In genomic region chr10:62194043-62194442, GRCm38 (mm10) we compare ENCODE assay signal across 19 mouse cellular contexts. TPM values are rescaled to one million over a fixed set of nuclear protein-coding genes. Genes with fewer than 3 reads are reported as not detected.
DNase-seq lines count a peak whose midpoint lies in the region; ATAC-seq and TF ChIP-seq lines count a peak whose summit lies in the region.
"Had no signal": no experiment of that assay in that cellular context is flagged by ENCODE, and none has a peak within 500 bp of the region (broad histone marks: within the 10 kb centered on the region; RNA-seq: fewer than 3 reads in every experiment).

No protein-coding gene starts in this region.

- H3K36me3 ChIP-seq in forebrain, embryonic 14.5 days (ENCODE audit: control insufficient read depth, insufficient read depth, low read length), result no peaks in the 10 kb centered on the region
- no peaks in the 10 kb centered on the region for H3K36me3 ChIP-seq in forebrain, embryonic 12.5 days (replicated peaks)
- H3K36me3 ChIP-seq in forebrain, embryonic 16.5 days (ENCODE audit: control insufficient read depth, insufficient read depth), result no peaks in the 10 kb centered on the region
- H3K36me3 ChIP-seq: heart, embryonic 12.5 days; liver, embryonic 12.5 days had no signal

- peak; percentile 38 for ATAC-seq in forebrain, embryonic 14.5 days
- no peak for ATAC-seq in forebrain, embryonic 12.5 days (ENCODE audit: low FRiP score)
- peak; percentile 41; the same call in 1 of the 2 replicates for ATAC-seq in forebrain, embryonic 16.5 days
- ATAC-seq in monocyte, adult 5-6 weeks (replicated peaks; ENCODE audit: insufficient number of reproducible peaks, low FRiP score, low TSS enrichment, poor library complexity, severe bottlenecking), result no peak
- ATAC-seq: liver, embryonic 12.5 days had no signal

- DNase-seq in forebrain, embryonic 14.5 days (ENCODE audit: low spot score), result no peak
- DNase-seq in left cerebral cortex, postnatal 4 days, result peak; percentile 23
- no peak for DNase-seq in left cerebral cortex, adult 11 months (ENCODE audit: low spot score)
- DNase-seq in lung, adult 2 months, result no peak
- DNase-seq: adrenal gland, postnatal 10 days; lung, postnatal 10 days had no signal

- intact Hi-C loops in left cerebral cortex, postnatal 4 days (cut with DNase I), result loop anchor here (10.0 kb wide), 1 partner anchor 211 kb away; no protein-coding TSS in a partner anchor

- H3K4me3 ChIP-seq in forebrain, embryonic 14.5 days (ENCODE audit: low read depth, low read length), result no peak overlapping the region
- no peak overlapping the region for H3K4me3 ChIP-seq in forebrain, embryonic 12.5 days (replicated peaks)
- H3K4me3 ChIP-seq in forebrain, embryonic 16.5 days (replicated peaks; ENCODE audit: low read length), result no peak overlapping the region
- no peak overlapping the region for H3K4me3 ChIP-seq in olfactory bulb, adult 2 months (ENCODE audit: insufficient read depth, low read depth, low read length)
- H3K4me3 ChIP-seq in lung, adult 2 months (replicated peaks; ENCODE audit: extremely low read depth, low read depth, low read length), result no peak overlapping the region
- H3K4me3 ChIP-seq: heart, embryonic 12.5 days; liver, embryonic 12.5 days had no signal

- no peaks in the 10 kb centered on the region for H3K9me3 ChIP-seq in forebrain, embryonic 14.5 days (replicated peaks; ENCODE audit: control insufficient read depth, low read length)
- H3K9me3 ChIP-seq in forebrain, embryonic 12.5 days, result no peaks in the 10 kb centered on the region
- H3K9me3 ChIP-seq in forebrain, embryonic 16.5 days (ENCODE audit: control insufficient read depth, low read length), result no peaks in the 10 kb centered on the region
- H3K9me3 ChIP-seq: G1E; heart, embryonic 12.5 days; liver, embryonic 12.5 days had no signal

- no peak overlapping the region for H3K9ac ChIP-seq in forebrain, embryonic 14.5 days (ENCODE audit: low read length)
- no peak overlapping the region for H3K9ac ChIP-seq in forebrain, embryonic 12.5 days
- H3K9ac ChIP-seq in forebrain, embryonic 16.5 days (replicated peaks; ENCODE audit: low read depth, low read length), result no peak overlapping the region
- H3K9ac ChIP-seq: heart, embryonic 12.5 days; liver, embryonic 12.5 days had no signal

- TF ChIP-seq CTCF in olfactory bulb, adult 2 months (IDR thresholded peaks at IDR 0.05; ENCODE audit: insufficient read depth, low read depth, low read length), result no peak
- no peak for TF ChIP-seq CTCF in lung, adult 2 months (IDR thresholded peaks at IDR 0.05; ENCODE audit: insufficient read depth, low read length)

- no peak overlapping the region for H3K4me2 ChIP-seq in forebrain, embryonic 14.5 days (ENCODE audit: low read length)
- H3K4me2 ChIP-seq in forebrain, embryonic 12.5 days, result no peak overlapping the region
- H3K4me2 ChIP-seq in forebrain, embryonic 16.5 days (ENCODE audit: low read length), result no peak overlapping the region
- H3K4me2 ChIP-seq: heart, embryonic 12.5 days; liver, embryonic 12.5 days had no signal

- H3K4me1 ChIP-seq in forebrain, embryonic 14.5 days (ENCODE audit: control insufficient read depth, insufficient read depth, low read length), result peaks cover 17% of the 10 kb centered on the region
- peaks cover 3% of the 10 kb centered on the region; the same call in 1 of the 2 replicates for H3K4me1 ChIP-seq in forebrain, embryonic 12.5 days
- peaks cover 24% of the 10 kb centered on the region for H3K4me1 ChIP-seq in forebrain, embryonic 16.5 days (replicated peaks; ENCODE audit: control insufficient read depth, insufficient read depth, low read length)
- H3K4me1 ChIP-seq in olfactory bulb, adult 2 months (ENCODE audit: control insufficient read depth, insufficient read depth, low read length), result peaks cover 47% of the 10 kb centered on the region
- H3K4me1 ChIP-seq in lung, adult 2 months (ENCODE audit: control insufficient read depth, insufficient read depth, low read length), result peaks cover 15% of the 10 kb centered on the region

- TF ChIP-seq POLR2A in olfactory bulb, adult 2 months (IDR thresholded peaks at IDR 0.05; ENCODE audit: insufficient read depth, low read depth, low read length), result no peak
- no peak for TF ChIP-seq POLR2A in lung, adult 2 months (IDR thresholded peaks at IDR 0.05; ENCODE audit: borderline replicate concordance, extremely low read depth, low read depth, low read length)

- 90% methylated on average over 6 of the region's 6 CpGs for WGBS in forebrain, embryonic 14.5 days
- WGBS in forebrain, embryonic 12.5 days, result 82% methylated on average over 6 of the region's 6 CpGs
- 70% methylated on average over 6 of the region's 6 CpGs for WGBS in forebrain, embryonic 16.5 days
- WGBS in olfactory bulb, adult 2 months, result 72% methylated on average over 6 of the region's 6 CpGs
- 80% methylated on average over 6 of the region's 6 CpGs for WGBS in lung, adult 2 months

- H3K27ac ChIP-seq in forebrain, embryonic 14.5 days (ENCODE audit: low read depth, low read length), result peak overlapping the region; percentile 40; the same call in 1 of the 2 replicates
- H3K27ac ChIP-seq in forebrain, embryonic 12.5 days, result no peak overlapping the region
- H3K27ac ChIP-seq in forebrain, embryonic 16.5 days (ENCODE audit: low read length), result 0 out of 2 replicates have a peak overlapping the region, but pooled peaks have one; percentile 32
- H3K27ac ChIP-seq in olfactory bulb, adult 2 months (ENCODE audit: insufficient read depth, low read depth, low read length), result peak overlapping the region; percentile 93; the same call in 1 of the 2 replicates
- H3K27ac ChIP-seq: liver, embryonic 12.5 days had no signal

- H3K27me3 ChIP-seq in forebrain, embryonic 14.5 days (replicated peaks; ENCODE audit: control insufficient read depth, insufficient read depth, low read length), result no peaks in the 10 kb centered on the region
- H3K27me3 ChIP-seq in forebrain, embryonic 12.5 days, result no peaks in the 10 kb centered on the region
- H3K27me3 ChIP-seq in forebrain, embryonic 16.5 days (replicated peaks; ENCODE audit: control insufficient read depth, insufficient read depth, low read length), result no peaks in the 10 kb centered on the region
- H3K27me3 ChIP-seq: heart, embryonic 12.5 days; liver, embryonic 12.5 days had no signal

RNA-seq across cellular contexts. Expression of gene Tspan15, which starts 37.0 kb away (rescaled TPM):
- polyA plus RNA-seq in forebrain, embryonic 14.5 days (2014; fragmentation: Nextera tagmentation; extraction: Ambion mirVana), result 10.1 and 13.7 TPM in 2 replicates
- polyA plus RNA-seq in forebrain, embryonic 12.5 days (2016; fragmentation: Nextera tagmentation; extraction: Ambion mirVana), result 11.7 and 13.7 TPM in 2 replicates
- 1 to 10 TPM; 5.1 to 6.0 TPM for total RNA-seq in left cerebral cortex, postnatal 4 days (2021)
- polyA plus RNA-seq in forebrain, embryonic 16.5 days (2015; fragmentation: Nextera tagmentation; extraction: Ambion mirVana), result 13.9 and 15.4 TPM in 2 replicates
- not detected in 2 replicates for polyA plus RNA-seq in olfactory bulb, adult 2 months (2012; ENCODE audit: insufficient read depth, insufficient read length, low replicate concordance, missing spikeins)
- 134 and 177 TPM in 2 replicates for polyA plus RNA-seq in lung, adult 2 months (2012; rRNA removed)
- total RNA-seq in monocyte, adult 5-6 weeks (2017), result 0.32 to 0.49 TPM (median 0.38 TPM) in 3 replicates

RNA-seq across cellular contexts. Expression of gene Fam241b, which starts 50.3 kb away (rescaled TPM):
- 51.5 and 57.8 TPM in 2 replicates for polyA plus RNA-seq in forebrain, embryonic 14.5 days (2014; fragmentation: Nextera tagmentation; extraction: Ambion mirVana)
- polyA plus RNA-seq in forebrain, embryonic 12.5 days (2016; fragmentation: Nextera tagmentation; extraction: Ambion mirVana), result 58.2 and 60.1 TPM in 2 replicates
- 10 to 100 TPM; 77.9 to 92.9 TPM for total RNA-seq in left cerebral cortex, postnatal 4 days (2021)
- 153 and 185 TPM in 2 replicates for polyA plus RNA-seq in forebrain, embryonic 16.5 days (2015; fragmentation: Nextera tagmentation; extraction: Ambion mirVana)
- not detected in 2 replicates for polyA plus RNA-seq in olfactory bulb, adult 2 months (2012; ENCODE audit: insufficient read depth, insufficient read length, low replicate concordance, missing spikeins)
- 10.0 and 11.1 TPM in 2 replicates for polyA plus RNA-seq in lung, adult 2 months (2012; rRNA removed)
- 0.86 TPM in 1 of 3 replicates, not detected in the others for total RNA-seq in monocyte, adult 5-6 weeks (2017)
- total RNA-seq: neutrophil, adult 5-6 weeks had no signal

RNA-seq across cellular contexts. Expression of gene Tacr2, which starts 58.2 kb away (rescaled TPM):
- polyA plus RNA-seq in forebrain, embryonic 14.5 days (2014; fragmentation: Nextera tagmentation; extraction: Ambion mirVana), result not detected in 2 replicates
- polyA plus RNA-seq in forebrain, embryonic 12.5 days (2016; fragmentation: Nextera tagmentation; extraction: Ambion mirVana), result not detected in 2 replicates
- not detected for total RNA-seq in left cerebral cortex, postnatal 4 days (2021)
- not detected in 2 replicates for polyA plus RNA-seq in forebrain, embryonic 16.5 days (2015; fragmentation: Nextera tagmentation; extraction: Ambion mirVana)
- polyA plus RNA-seq in olfactory bulb, adult 2 months (2012; ENCODE audit: insufficient read depth, insufficient read length, low replicate concordance, missing spikeins), result not detected in 2 replicates
- 0.76 and 0.96 TPM in 2 replicates for polyA plus RNA-seq in lung, adult 2 months (2012; rRNA removed)
- total RNA-seq in monocyte, adult 5-6 weeks (2017), result not detected in 3 replicates
- total RNA-seq: gastrocnemius, postnatal 14 days; hematopoietic stem cell, adult 5-6 weeks; megakaryocyte-erythroid progenitor cell, adult 5-6 weeks; neutrophil, adult 5-6 weeks had no signal
- polyA plus RNA-seq: embryonic facial prominence, embryonic 11.5 days; G1E; heart, embryonic 12.5 days; kidney, embryonic 14.5 days; liver, embryonic 12.5 days had no signal

Comparison
In these comparisons a context has a peak if more than half of its experiments do, and no peak if none do; other contexts are left out.
1. ATAC-seq: peak in forebrain, embryonic 14.5 days (single experiment) and forebrain, embryonic 16.5 days (single experiment); none in forebrain, embryonic 12.5 days (single experiment) and monocyte, adult 5-6 weeks (single experiment).
2. RNA of gene Tspan15, which starts 37.0 kb away (polyA plus RNA-seq): 134 to 177 TPM in lung, adult 2 months, 13.9 to 15.4 TPM in forebrain, embryonic 16.5 days, 10.1 to 13.7 TPM in forebrain, embryonic 14.5 days and 11.7 to 13.7 TPM in forebrain, embryonic 12.5 days; not detected in olfactory bulb, adult 2 months; every median in the first group is over 10 times any median in the second.
3. RNA of gene Fam241b, which starts 50.3 kb away (polyA plus RNA-seq): 153 to 185 TPM in forebrain, embryonic 16.5 days, 58.2 to 60.1 TPM in forebrain, embryonic 12.5 days, 51.5 to 57.8 TPM in forebrain, embryonic 14.5 days and 10.0 to 11.1 TPM in lung, adult 2 months; not detected in olfactory bulb, adult 2 months; every median in the first group is over 10 times any median in the second.